Mouse (Mus musculus): Measurements from ENCODE around the gene Flt1. TPM values are rescaled to one million over a fixed set of nuclear protein-coding genes. Genes with fewer than 3 reads are reported as not detected.

Flt1 gene
- polyA plus RNA-seq, 1 experiment from 2014 or later: 12.2 TPM

GRCm38 (mm10) chr5:147527788-147528187 lies 198.0 kb downstream of the Flt1 start:
- Histone ChIP-seq H3K27ac (replicated peaks; ENCODE audit: low read depth, low read length) (no peak overlapping the region), H3K9ac (ENCODE audit: low read depth, low read length) (no peak overlapping the region), H3K27me3 (replicated peaks; ENCODE audit: control insufficient read depth, insufficient read depth, low read length) (no peaks in the 10 kb centered on the region), H3K4me3 (ENCODE audit: low read depth, low read length) (no peak overlapping the region), H3K4me1 (ENCODE audit: control insufficient read depth, insufficient read depth, low read length) (no peaks in the 10 kb centered on the region), H3K4me2 (ENCODE audit: low read depth, low read length) (no peak overlapping the region), H3K36me3 (ENCODE audit: control insufficient read depth, insufficient read depth, low read length) (peaks cover 71% of the 10 kb centered on the region), H3K9me3 (ENCODE audit: control insufficient read depth, low read length) (no peaks in the 10 kb centered on the region)
- no peak for ATAC-seq (ENCODE audit: low read depth)
- WGBS: 85% methylated on average over 3 of the region's 3 CpGs
- DNase-seq (ENCODE audit: low spot score): no peak

GRCm38 (mm10) chr5:147527006-147527405 lies 198.8 kb downstream of the Flt1 start:
- Histone ChIP-seq H3K36me3 (ENCODE audit: control insufficient read depth, insufficient read depth, low read length) (peaks cover 75% of the 10 kb centered on the region), H3K4me3 (ENCODE audit: low read depth, low read length) (no peak overlapping the region), H3K9me3 (ENCODE audit: control insufficient read depth, low read length) (no peaks in the 10 kb centered on the region), H3K4me1 (ENCODE audit: control insufficient read depth, insufficient read depth, low read length) (no peaks in the 10 kb centered on the region), H3K9ac (ENCODE audit: low read depth, low read length) (no peak overlapping the region), H3K27ac (replicated peaks; ENCODE audit: low read depth, low read length) (no peak overlapping the region), H3K4me2 (ENCODE audit: low read depth, low read length) (no peak overlapping the region), H3K27me3 (replicated peaks; ENCODE audit: control insufficient read depth, insufficient read depth, low read length) (no peaks in the 10 kb centered on the region)
- 91% methylated on average over 6 of the region's 6 CpGs for WGBS
- DNase-seq (ENCODE audit: low spot score) (no peak), ATAC-seq (ENCODE audit: low read depth) (no peak)

Other genes starting within 250 kb of the Flt1 start
- gene Pomp, start 134.4 kb upstream of the Flt1 start, polyA plus RNA-seq (2014; fragmentation: Nextera tagmentation; extraction: Ambion mirVana): 459 and 481 TPM in 2 replicates
- 3.9 and 4.5 TPM in 2 replicates for gene Slc46a3, start 168.8 kb upstream of the Flt1 start, polyA plus RNA-seq (2014; fragmentation: Nextera tagmentation; extraction: Ambion mirVana)
- gene Mtus2, start 231.3 kb upstream of the Flt1 start, polyA plus RNA-seq (2014; fragmentation: Nextera tagmentation; extraction: Ambion mirVana): 6.2 and 7.4 TPM in 2 replicates

Measured in embryonic facial prominence, embryonic 14.5 days (tissue).